Mouse (Mus musculus) cerebellum, adult 2 months (tissue): ENCODE measurements at regions not wholly inside any gene's neighbourhood (a gene's known extent, or its start where the extent isn't known, plus 50 kb on each side); places are given as distances from the start of the nearest gene placed in this dataset.

Experiments
- CTCF ChIP-seq: fragments of 200-500 bp; IDR thresholded peaks from 2 replicates; pipeline ENCODE4 v1.5.1; 2011; ENCODE audit warnings: low read depth, mild to moderate bottlenecking, control low read depth, low read length, moderate library complexity, borderline replicate concordance; ENCODE audit not compliant: insufficient read depth
- POLR2A ChIP-seq: fragments of 200-500 bp; IDR thresholded peaks from 2 replicates; pipeline ENCODE4 v1.6.1; 2011; ENCODE audit warnings: low read length, control low read depth, borderline replicate concordance; ENCODE audit not compliant: insufficient read depth

DNA sequence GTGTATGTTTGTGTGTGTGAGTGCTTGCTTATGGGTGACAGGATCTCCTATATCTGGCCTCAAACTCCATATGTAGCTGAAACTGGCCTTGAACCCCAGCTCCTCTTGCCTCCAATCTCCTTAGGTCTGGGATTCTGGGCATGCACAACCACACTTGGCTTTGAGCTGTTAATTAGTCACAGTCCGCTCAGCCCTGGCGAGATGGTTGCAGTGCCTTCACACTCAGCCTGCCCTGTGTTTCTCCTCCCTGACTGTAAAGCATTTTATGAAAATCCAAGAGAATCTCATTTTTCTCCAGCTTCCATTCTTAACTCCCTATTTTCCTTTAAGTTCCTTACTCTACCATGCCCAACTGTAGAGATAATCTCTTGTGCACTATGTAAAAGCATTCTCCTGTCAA is 80.1 kb downstream of the Fam110c start:
- TF ChIP-seq POLR2A, result no peak
- TF ChIP-seq CTCF, result no peak
